Mouse (Mus musculus) kidney, adult 2 months (tissue): Measurements from ENCODE around the gene Dera.

Source experiments
- CTCF ChIP-seq: fragments of 200-500 bp; conservative IDR thresholded peaks from 2 replicates; pipeline ENCODE4 v1.5.1; 2011; ENCODE audit warnings: low read depth, mild to moderate bottlenecking, control low read depth, low read length, moderate library complexity, mixed read lengths; ENCODE audit not compliant: insufficient read depth, insufficient read length
- POLR2A ChIP-seq: fragments of 200-500 bp; IDR thresholded peaks from one replicate; pipeline ENCODE4 v1.6.1; 2011; ENCODE audit warnings: low read depth, low read length, control low read depth

GRCm38 (mm10) chr6:137796596-137797567, 42.5 kb downstream of the Dera start:
- no peak for TF ChIP-seq POLR2A
- TF ChIP-seq CTCF = peak; percentile 38
